Mouse (Mus musculus) cerebellum, adult 11-12 months (tissue): ENCODE measurements around the gene Cog1.
A peak's percentile ranks its signal among the peaks of the same experiment; 100 is the strongest.

Source experiments
- DNase-seq: peaks from one replicate; pipeline ENCODE4 v3.0.0; 2022

Cog1 gene

DNA sequence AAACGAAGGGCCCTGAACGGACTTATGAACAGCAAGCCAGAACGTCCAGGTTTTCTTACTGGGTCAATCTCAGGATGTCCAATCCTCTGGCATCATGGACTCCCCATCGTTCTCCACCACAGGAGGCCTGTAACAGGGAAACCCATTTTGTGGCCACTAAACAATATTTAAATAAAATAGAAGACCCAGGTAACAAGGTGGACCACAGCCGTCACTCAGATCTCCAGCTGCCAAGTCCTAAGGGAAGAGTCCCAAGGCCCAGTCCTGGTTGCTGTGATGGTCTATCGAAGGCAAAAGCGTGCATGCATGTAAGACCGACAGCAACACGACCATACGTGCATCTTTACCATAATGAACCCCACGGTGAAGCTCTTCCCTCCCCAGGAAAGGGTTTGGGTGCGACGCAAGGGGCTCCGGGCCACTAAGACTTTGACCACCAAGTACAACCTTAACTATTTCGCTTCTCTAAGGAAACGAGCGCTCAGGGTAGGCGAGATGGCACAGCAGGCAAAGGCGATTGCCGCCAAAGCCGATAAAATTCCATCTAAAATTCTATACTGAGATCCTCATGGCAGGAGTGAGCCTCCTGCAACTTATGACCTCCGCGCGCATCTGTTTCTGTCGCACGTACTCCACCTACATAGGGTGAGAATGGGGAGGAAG, at the start of gene Cog1:
Cog1 (plus strand) TSS at position 480 of the 663 bp plus-strand sequence.
- DNase-seq, result peak; percentile 46

DNA sequence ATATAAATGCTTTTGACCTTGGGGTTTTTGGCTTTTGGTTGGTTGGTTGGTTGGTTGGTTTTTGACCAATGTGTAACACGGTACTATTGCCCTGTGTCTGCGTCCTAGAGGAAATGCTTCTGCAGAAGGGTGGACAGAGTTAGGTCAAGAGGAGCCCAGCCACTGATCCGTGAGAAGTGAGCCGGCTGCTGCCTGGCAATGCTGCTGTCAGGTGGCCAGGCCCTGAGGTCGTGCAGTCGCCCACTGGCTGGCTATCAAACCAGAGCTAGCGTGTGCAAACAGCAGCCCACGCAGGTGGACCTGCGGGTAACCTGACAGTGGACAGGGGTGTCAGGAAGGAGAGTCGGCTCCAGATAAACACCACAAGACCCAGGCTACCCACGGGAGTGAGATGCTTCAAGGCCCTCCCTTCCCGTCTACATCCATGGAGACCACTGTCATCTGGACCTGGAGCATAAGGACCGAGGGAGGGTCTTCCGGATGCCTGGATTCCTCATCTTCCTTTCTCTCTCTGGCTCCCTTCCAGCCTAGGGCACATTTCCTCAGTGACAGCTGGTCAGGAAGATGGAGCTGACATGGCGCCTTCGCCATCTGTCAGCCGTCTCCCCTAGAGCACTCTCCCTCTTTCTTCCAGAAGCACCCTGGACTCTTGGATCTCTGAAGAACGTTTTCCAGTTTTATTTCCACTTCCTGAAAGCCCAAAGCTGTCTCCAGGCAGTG, 48.3 kb upstream of the Cog1 start:
- peak; percentile 38 for DNase-seq

DNA sequence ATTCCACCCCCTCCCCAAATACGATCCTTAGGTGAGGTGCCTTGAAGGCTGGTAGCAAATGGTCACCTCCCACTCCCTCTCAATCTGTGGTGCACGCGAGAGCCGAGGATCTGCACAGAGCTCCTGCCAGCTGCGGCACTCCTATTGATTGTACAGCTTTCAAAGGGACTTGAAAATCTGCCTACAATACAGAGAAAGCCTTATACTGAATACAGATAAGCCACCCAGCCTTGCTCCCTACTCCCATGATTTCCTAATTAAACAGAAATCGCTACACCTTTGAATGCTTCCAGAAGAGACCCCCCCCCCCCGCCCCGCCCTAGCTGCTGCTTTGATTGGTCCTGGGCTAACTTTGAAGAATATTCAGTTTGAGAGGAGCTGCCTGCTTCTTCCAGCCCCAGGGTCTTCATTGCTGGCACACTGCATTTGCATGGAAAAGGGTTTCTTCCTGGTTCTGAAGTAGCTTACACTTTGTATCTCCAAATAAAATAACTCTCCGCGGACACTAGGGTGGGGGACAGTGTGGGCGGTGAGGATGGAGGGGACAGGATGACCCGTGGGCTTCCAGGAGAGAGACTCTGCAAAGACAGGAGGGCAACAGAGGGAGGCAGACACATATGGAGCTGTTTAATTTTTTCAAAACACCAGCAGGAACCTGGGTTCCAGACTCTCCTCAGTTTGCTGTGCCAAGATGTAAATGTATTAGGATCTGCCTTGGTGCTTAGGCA, 47.2 kb upstream of the Cog1 start:
- DNase-seq, result no peak

DNA sequence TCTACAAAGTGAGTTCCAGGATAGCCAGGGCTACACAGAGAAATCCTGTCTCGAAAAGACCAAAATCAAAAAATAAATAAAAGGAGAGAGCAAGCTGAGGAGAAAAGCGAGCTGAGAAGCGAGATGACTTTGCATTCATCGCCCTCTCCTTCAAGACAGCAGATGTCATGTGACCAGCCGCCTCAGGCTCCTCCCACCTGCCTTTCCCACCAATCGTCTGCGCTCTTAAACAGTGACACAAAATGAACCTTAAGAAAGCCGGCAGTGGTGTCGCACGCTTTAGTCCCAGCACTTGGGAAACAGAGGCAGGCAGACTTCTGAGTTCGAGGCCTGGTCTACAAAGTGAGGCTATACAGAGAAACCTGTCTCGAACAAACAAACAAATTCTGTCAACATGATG, 41.4 kb upstream of the Cog1 start:
- no peak for DNase-seq

DNA sequence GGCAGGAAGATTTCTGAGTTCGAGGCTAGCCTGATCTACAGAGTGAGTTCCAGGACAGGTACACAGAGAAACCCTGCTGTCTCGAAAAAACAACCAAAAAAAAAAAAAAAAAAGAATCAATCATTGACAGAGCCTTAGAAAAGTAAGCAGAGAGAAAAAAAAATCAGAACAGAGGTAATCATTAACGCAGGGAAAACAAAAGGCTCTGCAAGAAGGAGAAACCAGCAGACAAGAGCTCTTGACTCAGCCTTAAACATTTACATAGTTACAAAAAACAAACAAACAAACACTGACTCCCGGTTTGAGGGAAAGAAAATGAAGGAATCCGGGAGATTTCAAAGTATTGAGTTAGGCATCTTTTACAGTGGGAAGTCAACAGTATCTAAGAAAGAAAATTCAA, 39.4 kb upstream of the Cog1 start:
- DNase-seq, result no peak

DNA sequence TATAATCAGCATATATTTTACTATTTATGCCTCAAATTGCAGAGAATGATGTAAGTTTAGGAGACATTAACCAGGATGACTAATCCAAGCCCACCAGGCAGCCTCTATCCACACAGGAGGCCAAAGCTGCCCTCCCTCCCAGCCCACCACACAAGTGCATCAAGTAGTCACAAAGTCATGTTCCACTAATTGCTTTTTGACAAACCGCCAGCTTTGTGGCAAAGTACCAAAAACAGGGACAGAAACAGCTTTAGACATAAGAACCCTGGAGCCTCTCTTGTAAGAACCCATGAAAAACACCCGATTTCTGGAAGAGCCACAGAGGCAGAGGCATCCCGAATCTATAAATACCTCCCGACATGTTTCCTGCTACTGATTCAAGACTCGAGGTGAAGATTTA, 38.7 kb upstream of the Cog1 start:
- no peak for DNase-seq

DNA sequence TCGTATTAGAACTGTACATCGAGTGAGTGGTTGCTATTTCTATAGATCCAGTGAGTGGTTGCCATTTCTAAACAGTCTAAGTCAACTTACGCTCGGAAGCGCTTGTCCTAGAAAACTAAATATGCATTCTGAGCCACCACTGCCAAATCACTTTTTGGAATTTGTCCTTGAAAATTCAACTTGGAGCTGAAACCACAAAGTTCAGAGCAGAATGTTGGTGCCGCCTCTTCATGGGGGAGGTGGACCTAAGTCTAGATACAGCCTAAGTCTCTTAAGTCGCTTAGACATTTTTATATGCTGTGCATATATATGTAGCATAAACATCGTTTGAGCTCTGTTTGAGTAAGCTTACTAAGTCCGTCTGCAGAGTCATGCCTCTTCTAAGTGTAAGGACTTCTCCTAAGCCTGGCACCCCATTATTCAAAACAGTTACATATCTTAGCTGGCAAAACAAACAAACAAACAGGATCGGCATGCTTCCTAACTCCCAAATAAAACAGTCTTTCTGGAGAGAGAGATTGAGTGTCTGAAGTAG, 37.8 kb upstream of the Cog1 start:
- no peak for DNase-seq

DNA sequence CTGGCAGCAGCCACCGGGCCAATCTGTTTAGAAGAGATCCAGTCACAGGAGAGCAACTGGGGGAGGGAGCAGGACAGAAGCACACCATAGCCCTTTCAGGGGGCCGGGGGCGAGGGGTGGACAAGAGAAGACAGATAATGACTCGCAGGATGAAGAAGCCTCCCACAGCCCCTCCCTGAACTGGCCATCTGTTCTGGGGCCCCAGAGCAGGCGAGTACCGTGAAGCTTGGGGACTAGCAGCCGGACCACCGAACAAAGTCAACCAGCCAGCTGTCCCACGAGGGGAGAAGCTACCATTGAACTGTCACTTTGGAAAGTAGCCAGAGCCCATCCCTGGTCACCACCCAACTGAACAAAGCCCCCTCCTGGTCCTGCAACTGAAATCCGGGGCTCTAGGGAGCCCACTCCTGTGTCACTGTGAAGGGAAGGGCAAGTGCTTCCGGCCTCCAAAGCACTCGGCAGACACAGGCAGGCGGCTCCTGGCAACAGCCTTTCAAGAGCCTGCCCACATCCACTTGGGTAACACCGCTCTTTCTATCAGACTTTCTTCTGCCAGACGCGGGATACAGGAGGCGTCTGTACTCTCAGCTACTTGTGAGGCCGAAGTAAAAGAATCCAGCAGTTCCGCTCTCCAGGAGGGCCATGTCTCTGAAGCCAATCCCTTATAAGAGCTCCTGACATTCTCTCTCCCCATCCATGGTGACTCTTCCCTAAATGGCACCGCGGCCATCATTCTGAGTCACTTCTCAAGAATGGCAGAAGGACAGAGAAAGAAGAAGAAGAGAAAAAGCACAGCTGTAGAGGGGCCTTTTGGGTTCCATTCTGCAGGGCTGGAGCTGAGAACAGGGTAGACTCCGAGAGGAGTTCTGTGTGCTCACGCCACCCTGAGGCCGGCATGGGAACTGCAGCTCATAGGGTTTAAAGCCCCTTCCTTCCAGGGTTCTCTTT, 37.0 kb upstream of the Cog1 start:
- no peak for DNase-seq

DNA sequence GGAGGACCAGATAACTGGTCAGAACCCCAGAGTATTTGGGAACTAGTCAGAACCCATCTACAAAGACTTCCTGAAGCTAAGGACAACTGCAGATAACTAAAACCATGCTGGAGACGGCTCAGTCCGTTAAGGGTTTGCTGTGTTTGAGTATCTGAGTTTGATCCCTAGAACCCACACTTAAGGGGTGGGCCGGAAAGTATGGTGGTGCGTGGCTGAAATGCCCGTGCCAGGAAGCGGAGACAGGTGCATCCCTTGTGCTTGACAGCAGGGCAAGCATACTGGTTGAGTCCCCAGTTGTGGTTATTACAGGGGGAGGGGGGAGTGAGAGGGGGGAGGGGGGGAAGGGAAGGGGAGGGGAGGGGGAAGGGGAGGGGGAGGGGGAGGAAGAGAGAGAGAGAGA, 34.5 kb upstream of the Cog1 start:
- no peak for DNase-seq

DNA sequence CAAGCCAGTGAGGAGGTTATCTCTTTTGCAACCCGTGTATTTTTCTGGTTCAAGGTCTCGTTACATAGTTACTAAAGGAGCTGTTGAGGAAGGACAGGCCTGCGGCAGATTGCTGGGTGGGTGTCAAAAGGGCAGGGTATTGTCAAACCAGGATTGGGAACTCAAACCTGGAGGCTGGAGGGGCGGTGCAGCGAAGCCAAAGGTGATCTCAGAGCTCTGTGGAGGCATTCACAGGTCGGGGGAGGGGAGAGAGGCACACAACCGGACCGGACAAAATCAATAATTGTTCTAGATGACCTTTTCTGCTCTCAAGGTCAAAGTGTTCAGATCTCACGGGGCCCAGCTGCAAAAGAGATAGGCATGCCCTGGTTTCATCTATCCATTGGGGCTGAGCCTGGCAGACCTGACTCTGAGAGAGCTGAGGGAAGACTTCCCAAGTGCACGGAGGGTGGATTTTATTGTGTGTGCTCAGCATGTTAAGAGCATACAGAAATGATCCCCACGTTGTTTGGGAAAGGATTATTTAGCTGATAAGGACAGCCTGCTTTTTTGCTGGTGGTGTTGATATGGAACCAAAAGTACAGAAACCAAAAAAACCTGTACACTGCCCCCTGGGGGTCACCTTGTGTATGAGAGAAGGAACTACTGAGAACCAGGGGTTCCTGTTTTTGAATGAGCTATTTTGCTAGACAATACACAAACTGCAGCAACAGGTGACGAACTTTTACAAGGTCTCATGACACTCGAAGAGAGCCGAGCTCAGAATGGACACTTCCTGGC, 31.6 kb upstream of the Cog1 start:
- no peak for DNase-seq

DNA sequence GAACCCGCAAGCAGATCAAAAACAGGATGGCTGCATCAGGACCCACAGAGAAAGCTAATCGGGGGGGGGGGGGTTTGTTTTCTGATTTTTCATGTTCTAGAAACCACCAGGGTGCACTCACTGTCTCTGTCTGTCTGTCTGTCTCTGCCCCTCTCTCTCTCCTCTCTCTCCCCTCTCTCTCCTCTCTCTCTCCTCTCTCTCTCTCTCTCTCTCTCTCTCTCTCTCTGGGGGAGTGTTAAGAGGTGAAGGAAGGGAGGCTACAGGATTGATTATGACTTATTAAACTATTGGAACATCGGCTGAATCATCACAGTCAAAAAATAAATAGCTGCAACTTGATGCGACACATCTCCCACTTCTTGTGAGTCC, 30.7 kb upstream of the Cog1 start:
- DNase-seq, result no peak

DNA sequence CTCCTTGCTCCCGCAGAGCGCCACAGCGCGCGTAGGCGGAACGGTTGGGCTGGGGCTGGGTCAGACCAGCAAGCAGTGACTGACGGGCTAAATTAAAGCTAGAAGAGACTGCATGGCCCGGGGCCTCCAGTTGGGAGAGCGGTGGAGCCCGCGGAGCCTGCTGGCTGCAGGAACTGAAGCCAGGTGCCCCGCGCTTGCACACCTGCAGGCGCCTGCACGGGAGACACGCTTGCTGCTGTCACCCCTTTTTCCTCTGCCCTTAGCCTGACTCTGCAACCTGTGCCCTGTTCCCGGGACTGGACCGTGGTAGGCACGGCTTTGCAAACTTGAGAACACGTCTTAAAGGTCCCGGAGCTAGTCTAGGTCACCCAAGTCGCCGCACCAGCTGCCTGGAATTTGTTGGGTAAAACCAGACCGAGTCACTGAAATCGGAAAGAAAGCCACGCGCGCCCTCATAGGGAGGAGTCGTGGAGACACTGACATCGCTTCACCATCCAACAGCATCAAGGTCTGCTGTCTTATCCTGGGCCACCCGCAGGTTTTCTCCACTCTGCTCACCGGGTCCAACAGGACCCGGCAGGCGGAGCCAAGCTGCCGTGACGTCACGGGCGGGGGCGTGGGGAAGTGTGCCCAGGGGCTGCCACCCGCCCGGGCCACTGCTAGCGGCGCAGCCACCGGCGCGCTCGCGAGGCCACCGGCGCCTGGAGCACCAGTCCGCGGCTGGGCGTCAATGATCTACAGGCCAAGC, 30.1 kb upstream of the Cog1 start, which contains the start of gene Sstr2:
Sstr2 (plus strand) TSS at position 671 of the 748 bp plus-strand sequence.
- peak; percentile 38 for DNase-seq

DNA sequence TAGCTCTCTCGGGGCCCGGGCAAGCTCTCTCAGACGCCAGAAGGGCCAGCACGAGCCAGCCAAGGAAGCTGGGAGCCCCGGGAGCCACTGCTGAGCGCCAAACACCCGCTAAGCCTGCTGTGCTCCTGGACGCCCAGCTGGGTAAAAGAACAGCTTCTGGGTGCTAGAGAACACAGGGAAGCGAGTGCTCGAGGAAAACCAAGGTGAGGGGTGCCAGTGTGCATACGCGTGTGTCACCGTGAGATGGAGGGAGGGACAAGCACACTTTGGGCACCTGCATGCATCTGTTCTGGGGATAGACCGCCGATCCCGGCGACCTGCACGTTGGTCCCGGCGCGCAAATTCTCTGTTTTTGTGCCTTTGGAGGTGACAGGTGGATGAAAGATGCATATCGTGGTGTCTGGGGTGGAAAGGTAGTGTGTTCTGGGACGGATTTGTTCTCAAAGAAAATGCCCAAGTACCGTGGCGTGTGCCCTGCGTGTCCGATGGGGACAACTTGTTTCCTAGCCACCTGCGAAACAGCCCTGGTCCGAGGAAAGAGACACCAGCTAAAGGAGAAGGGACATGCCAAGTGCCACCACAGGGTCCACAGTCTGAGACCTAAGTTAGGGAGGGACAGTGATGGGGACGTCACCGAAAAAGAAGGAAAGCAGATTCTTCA, 29.4 kb upstream of the Cog1 start:
- DNase-seq, result no peak

DNA sequence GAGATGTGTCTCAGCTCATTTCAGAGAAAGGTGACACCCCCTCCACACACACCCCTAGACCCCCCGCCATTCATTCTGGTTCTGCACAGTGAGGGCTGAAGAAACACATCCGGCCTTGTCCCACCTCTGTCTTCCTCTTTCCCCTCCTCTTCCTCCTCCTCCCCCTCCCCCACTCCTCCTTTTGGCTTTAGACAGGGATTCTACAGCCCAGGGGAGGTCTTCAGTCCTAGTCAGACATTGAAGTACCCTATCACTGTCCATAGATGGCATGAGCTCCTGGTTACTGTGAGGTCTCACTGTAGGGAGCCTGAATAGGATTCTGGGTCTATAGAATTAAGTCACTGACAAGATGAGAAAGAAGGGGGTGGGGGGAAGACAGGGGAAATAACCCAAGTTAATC, 28.0 kb upstream of the Cog1 start:
- no peak for DNase-seq

DNA sequence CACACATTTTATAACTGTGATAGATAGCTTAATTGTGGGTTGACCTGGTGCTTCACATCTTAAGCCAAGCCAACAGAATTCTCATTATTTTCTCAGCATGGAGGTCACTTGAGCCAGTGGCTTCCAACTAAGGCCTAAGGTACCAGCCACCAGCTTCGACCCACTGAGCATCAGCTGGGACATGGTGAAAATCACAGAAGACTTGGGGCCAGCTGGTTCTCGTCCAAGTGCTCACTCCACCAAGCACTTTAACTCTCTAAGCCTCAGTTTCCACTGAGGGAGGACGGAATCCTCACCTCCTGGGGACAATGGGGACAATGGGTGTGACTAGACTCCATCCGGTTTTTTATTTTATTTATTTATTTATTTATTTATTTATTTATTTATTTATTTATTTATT, 26.9 kb upstream of the Cog1 start:
- DNase-seq, result no peak

DNA sequence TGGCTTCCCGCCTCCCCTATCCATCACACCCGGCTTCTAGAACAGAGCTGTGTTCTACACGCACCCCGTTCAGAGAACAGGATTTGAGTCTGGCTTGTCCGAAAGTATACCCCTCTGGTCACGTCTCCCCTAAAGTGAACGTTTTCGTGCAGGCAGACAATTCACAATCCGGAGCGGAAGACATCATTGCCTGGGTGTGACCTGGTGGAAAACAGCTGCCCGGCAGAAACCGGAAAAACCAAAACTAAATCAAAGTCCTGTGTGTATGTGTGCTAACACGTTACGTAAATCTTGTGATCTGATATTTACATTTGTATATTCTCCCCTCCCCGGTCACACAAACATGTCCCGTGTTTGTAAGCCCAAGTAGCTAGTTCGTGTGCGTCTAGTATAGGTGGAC, 23.5 kb upstream of the Cog1 start:
- DNase-seq, result no peak

DNA sequence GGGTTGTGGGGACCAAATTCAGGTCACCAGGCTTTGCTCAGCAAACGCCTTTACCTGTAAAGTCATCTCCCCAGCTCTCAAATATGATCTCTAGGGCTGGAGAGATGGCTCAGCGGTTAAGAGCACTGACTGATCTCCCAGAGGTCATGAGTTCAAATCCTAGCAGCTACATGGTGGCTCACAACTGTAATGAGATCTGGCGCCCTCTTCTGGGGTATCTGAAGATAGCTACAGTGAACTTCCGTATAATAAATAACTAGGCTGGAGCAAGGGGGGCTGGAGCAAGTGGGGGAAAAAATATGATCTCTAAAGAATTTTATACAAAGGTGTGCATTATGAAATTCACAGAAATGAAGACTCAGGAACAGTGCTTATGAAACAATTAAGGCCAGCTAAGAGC, 21.2 kb upstream of the Cog1 start:
- no peak for DNase-seq

DNA sequence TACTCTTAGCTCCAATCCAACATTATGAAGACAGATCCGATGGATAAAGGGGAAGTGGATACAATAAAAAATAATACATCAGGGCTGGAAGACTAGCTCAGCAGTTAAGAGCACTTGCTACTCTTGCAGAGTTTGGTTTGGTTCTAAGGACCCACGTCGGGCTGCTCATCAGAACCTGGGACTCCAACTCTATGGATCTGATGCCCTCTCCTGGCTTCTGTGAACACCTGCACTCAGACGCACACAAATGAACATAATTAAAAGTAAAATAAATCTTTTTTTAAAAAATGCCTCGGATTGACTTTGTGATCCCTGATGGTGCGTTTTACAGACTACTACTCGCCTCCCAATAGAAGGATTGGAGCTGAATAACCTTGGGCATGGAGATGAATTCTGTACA, 18.3 kb upstream of the Cog1 start:
- no peak for DNase-seq

DNA sequence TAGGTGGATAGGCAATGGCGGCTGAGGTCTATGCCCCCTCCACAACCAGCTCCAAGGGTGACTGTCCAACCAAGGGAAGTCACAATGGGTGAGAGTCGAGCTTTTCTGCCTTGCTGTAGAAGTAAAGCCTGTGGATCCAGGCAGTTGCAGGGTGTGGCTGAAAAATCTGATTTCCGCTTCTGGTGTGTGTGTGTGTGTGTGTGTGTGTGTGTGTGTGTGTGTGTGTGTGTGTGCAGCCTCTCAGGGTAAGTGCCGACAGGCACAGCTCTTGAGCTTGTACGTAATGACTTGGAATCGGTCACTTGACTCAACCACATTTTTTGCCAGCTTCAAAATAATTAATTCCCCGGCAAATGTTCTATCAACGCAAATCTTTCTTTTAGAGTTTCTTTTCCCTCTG, 17.7 kb upstream of the Cog1 start:
- no peak for DNase-seq

DNA sequence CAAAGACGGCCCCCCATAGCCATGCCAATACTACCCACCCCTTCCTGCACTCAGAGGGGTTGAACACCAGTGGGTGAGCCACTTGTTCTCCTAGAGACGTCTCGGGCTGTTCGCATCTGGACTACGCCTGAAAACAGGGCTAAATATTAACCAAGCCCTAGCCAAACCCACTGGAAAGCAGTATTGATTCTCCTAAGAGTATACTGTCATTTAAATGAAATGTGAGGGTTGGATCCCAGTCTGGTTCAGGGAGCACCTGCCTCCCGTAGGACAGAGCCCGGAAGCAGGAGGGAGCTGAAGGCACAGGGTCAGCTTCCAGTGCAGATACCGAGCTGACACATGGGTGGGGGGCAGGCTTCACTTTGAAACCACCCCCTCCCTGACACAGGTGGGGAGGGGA, 17.1 kb upstream of the Cog1 start:
- no peak for DNase-seq

DNA sequence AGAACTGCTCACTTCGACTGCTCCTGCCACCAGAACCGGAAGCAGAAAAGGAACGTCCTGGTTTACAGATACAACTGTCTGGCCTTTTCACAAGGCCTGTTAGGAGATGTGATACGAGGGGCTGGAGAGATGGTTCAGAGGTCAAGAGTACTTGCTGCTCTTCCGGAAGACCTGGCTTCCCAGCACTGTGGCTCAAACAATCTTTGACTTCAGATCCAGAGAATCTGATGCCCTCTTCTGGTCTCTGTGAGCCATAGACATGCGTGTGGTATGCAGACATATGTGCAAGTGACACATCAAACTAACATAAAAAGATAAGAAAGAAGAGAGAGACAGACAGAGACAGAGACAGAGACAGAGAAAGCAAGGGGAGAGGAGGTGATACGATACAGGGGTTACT, 16.7 kb upstream of the Cog1 start:
- no peak for DNase-seq
